Mouse (Mus musculus): ENCODE data around the gene Plekhm3. TPM values are rescaled to one million over a fixed set of nuclear protein-coding genes. Genes with fewer than 3 reads are reported as not detected.
A peak's percentile ranks its signal among the peaks of the same experiment; 100 is the strongest.

Plekhm3 gene
- polyA plus RNA-seq, 1 experiment = 4.8 TPM

GRCm38 (mm10) chr1:64924283-64924682 lies 32.3 kb downstream of the Plekhm3 start:
- Histone ChIP-seq H3K4me3 (ENCODE audit: control insufficient read depth, insufficient read depth, low read length) (no peak overlapping the region), H3K27me3 (ENCODE audit: control insufficient read depth, insufficient read depth, low read length) (no peaks in the 10 kb centered on the region), H3K36me3 (ENCODE audit: control insufficient read depth, insufficient read depth, low read length) (no peaks in the 10 kb centered on the region), H3K27ac (ENCODE audit: control insufficient read depth, insufficient read depth, low read length) (no peak overlapping the region), H3K4me1 (replicated peaks; ENCODE audit: control insufficient read depth, insufficient read depth, low read length) (no peaks in the 10 kb centered on the region)
- WGBS = 97% methylated on average over 12 of the region's 12 CpGs
- DNase-seq = no peak
- TF ChIP-seq CTCF (IDR thresholded peaks at IDR 0.05; ENCODE audit: borderline replicate concordance, control insufficient read depth, extremely low read depth, insufficient read depth, low read length, poor library complexity) = no peak
- TF ChIP-seq POLR2A (IDR thresholded peaks at IDR 0.05; ENCODE audit: control insufficient read depth, extremely low read depth, insufficient read depth, low read length, poor library complexity) = no peak

- Histone ChIP-seq H3K4me3 (ENCODE audit: control insufficient read depth, insufficient read depth, low read length) (no peak overlapping the region), H3K4me1 (replicated peaks; ENCODE audit: control insufficient read depth, insufficient read depth, low read length) (no peaks in the 10 kb centered on the region), H3K27ac (ENCODE audit: control insufficient read depth, insufficient read depth, low read length) (no peak overlapping the region), H3K36me3 (ENCODE audit: control insufficient read depth, insufficient read depth, low read length) (no peaks in the 10 kb centered on the region), H3K27me3 (ENCODE audit: control insufficient read depth, insufficient read depth, low read length) (no peaks in the 10 kb centered on the region)
- DNase-seq = peak; percentile 13
- TF ChIP-seq CTCF (IDR thresholded peaks at IDR 0.05; ENCODE audit: borderline replicate concordance, control insufficient read depth, extremely low read depth, insufficient read depth, low read length, poor library complexity) = no peak
- no peak for TF ChIP-seq POLR2A (IDR thresholded peaks at IDR 0.05; ENCODE audit: control insufficient read depth, extremely low read depth, insufficient read depth, low read length, poor library complexity)
- WGBS = 72% methylated on average over 14 of the region's 14 CpGs
Observed at GRCm38 (mm10) chr1:64918810-64919528, 37.7 kb downstream of the Plekhm3 start.

- H3K36me3 ChIP-seq (ENCODE audit: control insufficient read depth, insufficient read depth, low read length) = no peaks in the 10 kb centered on the region
- WGBS = 95% methylated on average over 7 of the region's 7 CpGs
- no peak for DNase-seq
Observed at GRCm38 (mm10) chr1:64917966-64918365, 38.7 kb downstream of the Plekhm3 start.

GRCm38 (mm10) chr1:64916884-64917507 lies 39.6 kb downstream of the Plekhm3 start:
- Histone ChIP-seq H3K27ac (ENCODE audit: control insufficient read depth, insufficient read depth, low read length) (no peak overlapping the region), H3K4me1 (replicated peaks; ENCODE audit: control insufficient read depth, insufficient read depth, low read length) (no peaks in the 10 kb centered on the region), H3K27me3 (ENCODE audit: control insufficient read depth, insufficient read depth, low read length) (no peaks in the 10 kb centered on the region), H3K36me3 (ENCODE audit: control insufficient read depth, insufficient read depth, low read length) (no peaks in the 10 kb centered on the region), H3K4me3 (ENCODE audit: control insufficient read depth, insufficient read depth, low read length) (no peak overlapping the region)
- WGBS = 99% methylated on average over 5 of the region's 5 CpGs
- DNase-seq = no peak
- TF ChIP-seq POLR2A (IDR thresholded peaks at IDR 0.05; ENCODE audit: control insufficient read depth, extremely low read depth, insufficient read depth, low read length, poor library complexity) (no peak), CTCF (IDR thresholded peaks at IDR 0.05; ENCODE audit: borderline replicate concordance, control insufficient read depth, extremely low read depth, insufficient read depth, low read length, poor library complexity) (no peak)

More at GRCm38 (mm10) chr1:64917966-64918365, 38.7 kb downstream of the Plekhm3 start:
- TF ChIP-seq CTCF (IDR thresholded peaks at IDR 0.05; ENCODE audit: borderline replicate concordance, control insufficient read depth, extremely low read depth, insufficient read depth, low read length, poor library complexity) = no peak
- Histone ChIP-seq H3K27ac (ENCODE audit: control insufficient read depth, insufficient read depth, low read length) (no peak overlapping the region), H3K4me3 (ENCODE audit: control insufficient read depth, insufficient read depth, low read length) (no peak overlapping the region), H3K4me1 (replicated peaks; ENCODE audit: control insufficient read depth, insufficient read depth, low read length) (no peaks in the 10 kb centered on the region), H3K27me3 (ENCODE audit: control insufficient read depth, insufficient read depth, low read length) (no peaks in the 10 kb centered on the region)

- no peak overlapping the region for H3K4me3 ChIP-seq (ENCODE audit: control insufficient read depth, insufficient read depth, low read length)
Observed at GRCm38 (mm10) chr1:64914356-64914755, 42.3 kb downstream of the Plekhm3 start.

GRCm38 (mm10) chr1:64907740-64908139 lies 48.9 kb downstream of the Plekhm3 start:
- WGBS = 96% methylated on average over 2 of the region's 2 CpGs

More at GRCm38 (mm10) chr1:64914356-64914755, 42.3 kb downstream of the Plekhm3 start:
- Histone ChIP-seq H3K36me3 (ENCODE audit: control insufficient read depth, insufficient read depth, low read length) (no peaks in the 10 kb centered on the region), H3K27me3 (ENCODE audit: control insufficient read depth, insufficient read depth, low read length) (no peaks in the 10 kb centered on the region), H3K27ac (ENCODE audit: control insufficient read depth, insufficient read depth, low read length) (no peak overlapping the region), H3K4me1 (replicated peaks; ENCODE audit: control insufficient read depth, insufficient read depth, low read length) (no peaks in the 10 kb centered on the region)
- DNase-seq = no peak
- TF ChIP-seq CTCF (IDR thresholded peaks at IDR 0.05; ENCODE audit: borderline replicate concordance, control insufficient read depth, extremely low read depth, insufficient read depth, low read length, poor library complexity) (no peak), POLR2A (IDR thresholded peaks at IDR 0.05; ENCODE audit: control insufficient read depth, extremely low read depth, insufficient read depth, low read length, poor library complexity) (no peak)
- 94% methylated on average over 3 of the region's 3 CpGs for WGBS

More at GRCm38 (mm10) chr1:64907740-64908139, 48.9 kb downstream of the Plekhm3 start:
- no peaks in the 10 kb centered on the region for H3K36me3 ChIP-seq (ENCODE audit: control insufficient read depth, insufficient read depth, low read length)
- no peaks in the 10 kb centered on the region for H3K27me3 ChIP-seq (ENCODE audit: control insufficient read depth, insufficient read depth, low read length)
- TF ChIP-seq CTCF (IDR thresholded peaks at IDR 0.05; ENCODE audit: borderline replicate concordance, control insufficient read depth, extremely low read depth, insufficient read depth, low read length, poor library complexity) = no peak
- TF ChIP-seq POLR2A (IDR thresholded peaks at IDR 0.05; ENCODE audit: control insufficient read depth, extremely low read depth, insufficient read depth, low read length, poor library complexity) = no peak
- H3K27ac ChIP-seq (ENCODE audit: control insufficient read depth, insufficient read depth, low read length) = no peak overlapping the region
- H3K4me1 ChIP-seq (replicated peaks; ENCODE audit: control insufficient read depth, insufficient read depth, low read length) = no peaks in the 10 kb centered on the region
- no peak for DNase-seq
- no peak overlapping the region for H3K4me3 ChIP-seq (ENCODE audit: control insufficient read depth, insufficient read depth, low read length)

Measured in thymus, adult 2 months (tissue).